Mouse (Mus musculus) lung, adult 2 months (tissue): ENCODE results near the gene Fam24a. TPM values are rescaled to one million over a fixed set of nuclear protein-coding genes. Genes with fewer than 3 reads are reported as not detected.
A peak's percentile ranks its signal among the peaks of the same experiment; 100 is the strongest.

Experiments
- DNase-seq: peaks from one replicate; pipeline ENCODE4 v3.0.0; 2022
- H3K4me1 ChIP-seq: fragments of 200-500 bp; 2 replicates; pipeline ENCODE4 v1.6.1; 2011; ENCODE audit warnings: low read length; ENCODE audit not compliant: control insufficient read depth, insufficient read depth
- H3K4me3 ChIP-seq: fragments of 200-500 bp; replicated peaks from 2 replicates; pipeline ENCODE3; 2011; ENCODE audit warnings: low read depth, mild to moderate bottlenecking, control low read depth, low read length; ENCODE audit errors: extremely low read depth
- CTCF ChIP-seq: fragments of 200-500 bp; IDR thresholded peaks from 2 replicates; pipeline ENCODE4 v1.5.1; 2011; ENCODE audit warnings: mild to moderate bottlenecking, low read length, control low read depth; ENCODE audit not compliant: insufficient read depth
- POLR2A ChIP-seq: fragments of 200-500 bp; IDR thresholded peaks from 2 replicates; pipeline ENCODE4 v1.6.1; 2011; ENCODE audit warnings: low read depth, mild to moderate bottlenecking, control low read depth, low read length, borderline replicate concordance; ENCODE audit errors: extremely low read depth
- WGBS: fragments of 180-500 bp; shearing (Covaris S2); methylation state at CpG from one replicate; pipeline ENCODE4 v1.1.7; 2018; 5-methylcytosine and 5-hydroxymethylcytosine counted together
- polyA plus RNA-seq: library from polyadenylated mRNA; depleted of rRNA; stranded (reverse); fragments of >200 nt; gene quantifications from 2 replicates; pipeline ENCODE4 v1.2.3, GENCODE M21; 2012; rRNA removed

Gene Fam24a
- not detected in 2 replicates for polyA plus RNA-seq

GRCm38 (mm10) chr7:131333564-131333963, at the start of gene Fam24a:
Gene Fam24a, plus strand, starts transcription at chr7:131333864.
- H3K4me1 ChIP-seq: no peaks in the 10 kb centered on the region
- no peak for DNase-seq
- no peak within 1 kb of the TSS for H3K4me3 ChIP-seq
- no peak for TF ChIP-seq POLR2A
- WGBS: 34% methylated on average over 1 of the region's 1 CpGs

GRCm38 (mm10) chr7:131297151-131297550, 36.5 kb upstream of the Fam24a start:
- H3K4me3 ChIP-seq: no peak overlapping the region
- no peak for DNase-seq
- WGBS: 71% methylated on average over 8 of the region's 8 CpGs
- TF ChIP-seq POLR2A: no peak
- no peak for TF ChIP-seq CTCF
- no peaks in the 10 kb centered on the region for H3K4me1 ChIP-seq

- WGBS: 53% methylated on average over 8 of the region's 8 CpGs
- TF ChIP-seq POLR2A: no peak
- DNase-seq: peak; percentile 7
- no peaks in the 10 kb centered on the region for H3K4me1 ChIP-seq
- no peak overlapping the region for H3K4me3 ChIP-seq
These were observed 30.3 kb upstream of the Fam24a start for GRCm38 (mm10) chr7:131303340-131303739.

- no peak for DNase-seq
- no peak for TF ChIP-seq POLR2A
- TF ChIP-seq CTCF: no peak
- 60% methylated on average over 5 of the region's 5 CpGs for WGBS
- no peak overlapping the region for H3K4me3 ChIP-seq
- H3K4me1 ChIP-seq: no peaks in the 10 kb centered on the region
These were observed 26.9 kb upstream of the Fam24a start for GRCm38 (mm10) chr7:131306733-131307132.

- Histone ChIP-seq H3K4me1 (no peaks in the 10 kb centered on the region), H3K4me3 (no peak overlapping the region)
- DNase-seq: no peak
- 80% methylated on average over 7 of the region's 7 CpGs for WGBS
- TF ChIP-seq POLR2A (no peak), CTCF (no peak)
These were observed 19.2 kb upstream of the Fam24a start for GRCm38 (mm10) chr7:131314493-131314892.

GRCm38 (mm10) chr7:131317587-131317986, 16.1 kb upstream of the Fam24a start:
- 59% methylated on average over 12 of the region's 12 CpGs for WGBS
- DNase-seq: no peak
- no peak for TF ChIP-seq POLR2A
- no peak for TF ChIP-seq CTCF

GRCm38 (mm10) chr7:131318340-131318739, 15.3 kb upstream of the Fam24a start:
- no peaks in the 10 kb centered on the region for H3K4me1 ChIP-seq
- 68% methylated on average over 6 of the region's 7 CpGs for WGBS
- no peak overlapping the region for H3K4me3 ChIP-seq
- DNase-seq: no peak
- TF ChIP-seq CTCF: no peak
- TF ChIP-seq POLR2A: no peak

More at GRCm38 (mm10) chr7:131317587-131317986, 16.1 kb upstream of the Fam24a start:
- no peaks in the 10 kb centered on the region for H3K4me1 ChIP-seq
- H3K4me3 ChIP-seq: no peak overlapping the region

GRCm38 (mm10) chr7:131322192-131322591, 11.5 kb upstream of the Fam24a start, which contains the start of gene Cuzd1:
Gene Cuzd1, minus strand, starts transcription at chr7:131322292.
- TF ChIP-seq POLR2A: no peak
- TF ChIP-seq CTCF: no peak
- Histone ChIP-seq H3K4me1 (no peaks in the 10 kb centered on the region), H3K4me3 (no peak within 1 kb of the TSS)
- DNase-seq: no peak
- 77% methylated on average over 2 of the region's 2 CpGs for WGBS

GRCm38 (mm10) chr7:131327054-131327453, 6.6 kb upstream of the Fam24a start:
- DNase-seq: no peak
- WGBS: 84% methylated on average over 5 of the region's 5 CpGs
- TF ChIP-seq CTCF (no peak), POLR2A (no peak)
- Histone ChIP-seq H3K4me3 (no peak overlapping the region), H3K4me1 (no peaks in the 10 kb centered on the region)

- H3K4me3 ChIP-seq: no peak within 1 kb of the TSS
- 91% methylated on average over 5 of the region's 5 CpGs for WGBS
- no peak for DNase-seq
- H3K4me1 ChIP-seq: no peaks in the 10 kb centered on the region
- no peak for TF ChIP-seq CTCF
- no peak for TF ChIP-seq POLR2A
These were observed 4.2 kb upstream of the Fam24a start, which contains the start of gene Fam24b for GRCm38 (mm10) chr7:131329416-131329815. Gene Fam24b, minus strand, starts transcription at chr7:131329516.
